Mouse (Mus musculus): ENCODE measurements around the gene Tcea3. TPM values are rescaled to one million over a fixed set of nuclear protein-coding genes. Genes with fewer than 3 reads are reported as not detected.

Tcea3 gene
- 42.6 and 65.1 TPM in 2 replicates for polyA plus RNA-seq (2012; rRNA removed)

DNA sequence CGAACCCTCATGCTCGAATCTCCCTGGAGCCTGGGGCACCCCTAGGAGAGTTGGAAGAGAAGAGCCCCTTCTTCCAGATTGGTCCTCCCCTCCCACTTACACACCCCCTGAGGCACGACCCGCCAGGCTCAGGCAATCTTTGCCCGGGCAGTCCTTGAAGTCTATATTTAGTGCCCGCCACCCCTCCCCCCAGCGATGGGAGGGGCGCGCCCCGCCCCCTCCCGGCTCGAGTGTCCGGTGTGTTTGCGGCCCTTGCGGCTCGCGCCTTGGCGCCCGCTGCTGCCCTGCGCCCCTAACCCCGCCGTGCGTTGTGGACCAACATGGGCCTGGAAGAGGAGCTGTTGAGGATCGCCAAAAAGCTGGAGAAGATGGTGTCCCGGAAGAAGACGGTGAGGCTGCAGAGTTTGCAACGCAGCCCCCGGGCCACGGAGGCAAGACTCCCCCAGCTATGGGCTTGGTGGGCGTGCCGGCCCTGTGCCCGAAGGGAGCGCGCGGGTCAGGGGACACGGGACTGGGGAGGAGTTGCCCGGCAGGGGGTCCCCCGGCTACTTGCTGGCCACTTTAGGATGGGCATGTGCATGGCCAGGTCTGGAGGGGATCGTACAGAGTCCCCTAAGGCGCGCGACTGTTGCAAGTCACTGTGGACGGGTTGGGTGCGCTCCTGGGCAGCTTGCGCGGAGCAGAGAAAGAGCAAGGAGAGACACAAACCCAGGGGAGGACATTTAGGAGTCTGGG, at the start of gene Tcea3:
Gene Tcea3, plus strand, starts transcription at position 1 of the 735 bp plus-strand sequence.
- DNase-seq (ENCODE audit: low spot score), result peak; percentile 53

DNA sequence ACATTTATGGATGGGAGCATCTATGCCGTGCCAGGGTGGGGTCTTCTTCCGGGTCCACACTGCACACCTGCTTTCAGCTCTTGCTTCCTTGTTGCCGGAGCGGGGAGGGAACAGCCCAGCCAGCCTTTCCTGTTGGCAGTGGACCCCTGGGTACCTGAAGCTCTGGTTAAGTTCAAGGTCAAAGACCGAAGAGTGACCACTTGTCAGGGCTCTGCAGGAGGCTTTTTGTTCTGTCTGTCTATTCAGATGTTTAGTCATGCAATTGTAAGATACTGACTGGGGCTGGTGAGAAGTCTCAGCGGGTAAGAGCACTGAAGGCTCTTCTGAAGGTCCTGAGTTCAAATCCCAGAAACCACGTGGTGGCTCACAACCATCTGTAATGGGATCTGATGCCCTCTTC, 48.7 kb upstream of the Tcea3 start:
- DNase-seq (ENCODE audit: low spot score), result no peak

DNA sequence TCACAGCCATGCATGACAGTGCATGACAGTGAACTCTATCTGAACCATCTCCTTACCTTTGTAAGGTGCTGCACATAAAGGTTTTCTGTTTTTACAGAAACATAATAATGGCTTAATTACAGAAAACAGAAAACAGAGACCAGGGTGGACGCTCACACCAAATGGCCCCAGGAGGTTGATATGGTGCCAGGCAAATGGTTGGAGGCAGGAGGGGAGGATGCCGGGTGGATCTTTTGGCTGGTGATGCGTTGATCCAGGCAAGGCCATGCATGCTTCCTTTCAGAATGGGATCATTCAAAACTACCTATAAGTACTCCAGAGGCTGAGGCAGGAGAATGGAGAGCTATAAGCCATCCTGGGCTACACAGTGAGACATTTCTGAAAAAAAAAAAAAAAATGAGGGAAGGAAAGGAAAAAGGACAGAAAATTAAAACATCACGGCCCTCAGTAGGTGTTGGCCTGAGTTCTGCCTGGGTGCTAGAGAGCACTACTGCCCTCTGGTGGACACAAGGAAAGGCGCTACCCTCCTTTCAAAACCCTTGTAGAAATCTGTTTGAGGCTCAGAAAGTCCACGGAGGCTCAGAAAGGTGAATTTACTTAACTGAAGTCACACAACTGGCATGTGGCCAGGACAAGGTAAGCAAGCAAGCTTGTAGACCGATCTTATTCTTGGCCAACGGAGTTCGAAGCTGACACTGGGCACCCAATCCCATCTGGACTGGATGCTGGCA, 47.8 kb upstream of the Tcea3 start:
- no peak for DNase-seq (ENCODE audit: low spot score)

DNA sequence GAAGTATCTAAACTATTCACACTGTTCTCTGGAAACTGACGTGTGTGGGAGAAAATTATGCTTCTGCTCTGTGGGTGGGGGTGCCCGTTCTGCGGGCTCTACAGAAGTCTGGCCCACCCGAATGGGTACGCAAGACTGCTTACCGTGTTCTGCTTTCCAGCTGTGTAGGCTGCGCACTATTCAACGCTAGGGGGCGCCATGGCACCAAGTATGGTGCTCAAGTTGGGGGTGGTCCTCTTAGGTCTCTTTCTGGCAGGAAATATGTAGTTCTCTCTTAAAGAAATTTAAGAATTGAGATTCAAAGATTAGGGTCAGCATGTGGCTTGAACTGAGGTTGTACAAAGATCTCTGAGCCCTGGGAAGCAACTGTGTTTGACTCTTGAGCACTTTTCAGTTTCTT, 45.0 kb upstream of the Tcea3 start:
- peak; percentile 68 for DNase-seq (ENCODE audit: low spot score)

DNA sequence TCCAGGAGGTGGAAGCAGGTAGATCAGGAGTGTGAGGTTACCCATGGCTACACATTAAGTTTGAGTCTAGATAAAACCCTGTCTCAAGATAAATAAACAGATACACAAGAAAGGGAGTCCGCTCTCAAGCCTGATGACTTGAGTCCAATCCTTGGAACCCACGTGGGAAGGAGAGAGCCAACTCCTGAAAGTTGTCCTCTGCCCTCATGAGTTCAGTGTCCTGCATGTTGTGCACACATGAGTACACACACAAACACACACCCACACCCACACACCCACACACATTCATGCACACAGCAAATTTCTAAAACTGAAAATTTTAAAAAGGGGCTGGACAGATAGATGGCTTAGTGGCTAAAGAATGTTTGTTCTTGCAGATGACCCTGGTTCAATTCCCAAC, 42.8 kb upstream of the Tcea3 start:
- DNase-seq (ENCODE audit: low spot score), result no peak

DNA sequence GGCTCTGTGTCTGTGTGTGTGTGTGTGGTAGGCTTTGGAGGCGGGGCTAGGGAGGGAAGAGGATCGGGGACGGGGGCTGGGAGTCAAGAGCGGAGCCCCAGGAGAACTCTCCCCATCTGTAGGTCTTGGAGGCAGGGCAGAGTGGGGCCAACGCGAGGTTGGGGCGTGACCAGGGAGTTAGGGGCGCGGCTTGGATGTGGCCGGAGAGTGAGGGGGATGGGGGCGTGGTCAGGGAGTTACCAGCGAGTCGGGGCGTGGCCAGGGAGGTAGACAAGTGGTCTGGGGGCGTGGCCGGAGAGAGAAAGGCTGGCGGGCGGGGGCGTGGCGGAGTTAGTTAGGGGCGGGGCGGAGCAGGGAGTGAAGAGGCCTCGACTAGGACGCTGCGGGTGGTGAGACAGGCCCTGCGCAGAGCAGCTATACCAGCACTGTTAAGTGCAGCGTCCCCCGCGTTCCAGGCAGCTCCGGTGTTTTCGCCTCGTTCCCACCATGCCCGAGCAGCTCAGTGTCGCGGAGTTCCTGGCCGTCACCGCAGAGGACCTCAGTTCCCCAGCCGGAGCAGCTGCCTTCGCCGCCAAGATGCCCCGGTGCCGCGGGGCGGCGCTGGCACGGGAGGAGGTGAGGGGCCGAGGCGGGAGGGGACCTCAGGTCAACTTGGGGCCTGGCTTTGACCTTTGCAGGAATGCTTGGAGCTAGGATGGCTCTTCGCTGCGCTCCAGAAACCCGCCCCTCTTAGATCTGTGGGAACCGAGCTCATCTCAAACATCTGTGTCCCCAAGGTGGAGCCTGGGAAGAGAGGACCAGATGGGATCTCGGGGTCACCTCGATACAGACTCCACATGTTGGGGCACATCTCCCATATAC, 41.3 kb upstream of the Tcea3 start, which contains the start of gene Asap3:
Gene Asap3, plus strand, starts transcription at position 333 of the 861 bp plus-strand sequence.
- DNase-seq (ENCODE audit: low spot score), result peak; percentile 82

DNA sequence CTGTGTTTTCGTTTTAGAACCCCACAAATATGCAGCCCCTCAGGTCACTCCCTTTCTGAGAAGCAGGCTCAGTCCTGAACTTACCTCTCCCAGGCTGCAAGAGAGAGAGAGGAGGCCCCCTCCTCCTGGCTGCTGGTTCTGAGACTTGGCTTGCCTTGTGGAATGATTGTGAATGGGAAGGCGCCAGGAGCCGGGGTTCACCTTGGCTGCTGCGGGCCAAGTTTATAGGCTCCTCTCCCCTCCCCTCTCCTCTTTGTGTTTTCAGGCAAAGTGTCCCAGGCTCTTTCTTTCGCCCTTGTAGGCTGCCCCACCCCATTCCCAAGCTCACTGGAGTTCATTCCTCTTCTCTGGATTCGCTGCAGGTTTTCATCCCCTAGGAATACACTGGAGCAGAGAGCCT, 40.6 kb upstream of the Tcea3 start:
- DNase-seq (ENCODE audit: low spot score), result no peak

DNA sequence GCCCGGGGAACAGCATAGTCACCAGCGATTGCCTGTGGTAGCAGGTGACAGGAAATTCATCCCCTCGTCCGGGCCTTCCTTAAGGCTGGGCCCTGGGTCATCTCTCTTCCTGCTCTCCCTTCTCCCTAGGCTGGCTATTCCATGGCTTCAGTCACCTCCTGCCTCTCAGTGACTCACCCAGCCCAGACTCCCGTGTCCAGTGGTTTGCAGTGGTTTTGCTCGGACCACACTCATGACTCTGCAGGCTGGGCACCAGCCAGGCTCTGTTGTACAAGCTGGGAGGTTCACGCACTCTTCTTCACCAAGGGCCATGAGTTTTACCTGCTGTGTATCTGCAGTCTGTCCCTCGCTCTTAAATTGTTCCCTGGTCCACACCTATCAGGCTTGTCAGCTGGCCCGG, 36.6 kb upstream of the Tcea3 start:
- no peak for DNase-seq (ENCODE audit: low spot score)

DNA sequence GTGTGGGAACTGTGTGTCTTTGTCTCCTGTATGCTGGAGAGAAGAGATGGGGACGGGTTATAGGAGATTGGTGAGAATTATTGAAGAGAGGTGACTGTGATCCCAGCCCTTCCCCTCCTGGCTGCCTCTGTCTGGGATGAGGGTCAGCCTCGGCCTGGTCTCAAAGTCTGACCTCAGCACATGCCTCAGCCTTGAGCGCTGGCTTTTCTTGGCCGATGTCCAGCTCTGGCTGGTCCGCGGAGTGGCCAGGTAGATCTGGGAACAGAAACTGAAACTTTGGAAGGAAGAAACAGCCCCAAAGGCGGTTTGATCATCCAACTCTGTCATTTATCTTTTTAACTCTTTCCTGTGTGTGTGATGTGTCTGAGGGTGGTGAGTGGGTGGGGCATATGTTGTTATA, 33.9 kb upstream of the Tcea3 start:
- DNase-seq (ENCODE audit: low spot score), result no peak

DNA sequence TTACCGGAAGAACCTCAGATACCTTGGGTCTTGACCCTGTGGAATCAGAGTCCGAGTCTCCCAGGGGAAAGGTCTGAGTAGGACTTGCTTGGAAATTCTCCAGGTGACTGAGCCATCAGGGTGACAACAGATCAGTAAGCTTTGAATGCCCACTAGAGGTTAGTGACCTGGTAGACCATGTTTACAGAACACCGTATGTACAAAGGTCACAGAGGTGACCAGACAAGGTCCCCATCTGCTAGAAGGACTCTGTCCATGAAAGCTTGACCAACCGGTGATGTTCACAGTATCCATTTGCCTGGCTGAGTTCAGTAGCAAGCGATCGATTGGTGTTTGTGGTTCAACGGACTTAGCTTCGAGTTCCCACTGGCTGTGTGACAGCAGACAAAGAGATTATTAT, 32.7 kb upstream of the Tcea3 start:
- no peak for DNase-seq (ENCODE audit: low spot score)

DNA sequence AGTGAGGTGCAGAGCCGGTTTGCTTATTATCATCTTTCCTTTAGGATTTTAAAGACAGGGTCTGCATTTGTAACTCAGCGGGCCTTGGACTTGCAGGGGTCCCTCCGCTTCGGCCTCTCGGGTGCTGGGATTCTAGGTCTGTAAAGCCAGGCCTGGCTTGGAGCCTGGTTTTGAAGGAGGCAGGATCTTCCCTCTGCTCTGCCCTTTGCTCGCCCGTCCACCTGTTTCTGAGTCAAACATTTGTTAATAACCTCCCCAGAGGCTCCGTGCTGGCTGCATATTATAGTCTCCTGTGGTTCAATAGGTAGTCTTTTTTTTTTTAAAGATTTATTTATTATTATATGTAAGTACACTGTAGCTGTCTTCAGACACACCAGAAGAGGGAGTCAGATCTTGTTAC, 32.0 kb upstream of the Tcea3 start:
- no peak for DNase-seq (ENCODE audit: low spot score)

DNA sequence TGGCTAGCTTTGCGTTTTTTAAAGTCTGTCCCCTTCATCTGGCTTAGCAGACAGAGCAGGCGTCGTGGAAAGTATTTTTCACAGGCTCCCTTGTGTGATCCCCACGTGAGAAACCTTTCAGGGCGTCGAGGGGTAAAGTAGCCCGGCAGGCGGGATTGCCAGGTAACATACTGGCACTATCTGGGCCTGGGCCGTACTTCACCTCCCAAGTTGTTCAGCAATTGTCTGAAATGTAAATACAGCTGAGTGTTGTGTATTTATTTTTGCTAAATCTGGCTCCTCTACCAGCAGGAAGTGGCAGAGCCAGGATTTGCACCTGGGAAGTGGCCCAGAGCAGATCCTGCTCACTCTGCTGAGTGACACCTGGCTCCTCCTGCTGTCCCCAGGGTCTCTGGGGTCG, 30.5 kb upstream of the Tcea3 start:
- DNase-seq (ENCODE audit: low spot score), result no peak

DNA sequence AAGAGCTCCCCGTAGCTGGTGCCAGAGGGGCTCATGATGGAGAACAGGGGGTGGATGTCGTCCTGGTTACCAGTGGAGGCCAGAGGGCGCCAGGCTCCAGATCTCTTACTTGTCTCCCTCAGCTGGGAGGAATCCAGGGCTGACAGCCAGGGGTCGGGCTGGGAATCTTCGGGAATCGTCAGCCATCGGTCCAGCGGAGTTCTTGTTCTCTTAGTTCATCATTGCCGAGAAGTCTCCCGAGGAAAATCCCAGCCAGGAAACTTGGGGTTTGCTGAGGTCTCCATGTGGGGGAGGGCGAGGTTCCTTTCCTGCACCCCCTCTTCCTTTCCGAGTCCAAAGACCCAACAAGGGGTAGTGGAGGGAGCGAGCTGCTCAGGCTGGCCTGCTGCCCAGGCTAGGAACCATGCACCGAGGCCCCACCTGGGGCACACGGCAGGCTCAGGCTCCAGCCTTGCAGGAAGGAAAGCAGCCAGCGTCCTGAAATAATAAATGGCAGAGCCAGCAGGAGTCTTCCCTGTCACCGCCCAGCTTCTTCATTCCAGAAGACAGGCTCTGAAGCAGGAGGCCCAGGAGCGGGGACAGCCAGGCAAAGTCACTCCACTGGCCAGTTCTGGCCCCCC, 28.8 kb upstream of the Tcea3 start:
- no peak for DNase-seq (ENCODE audit: low spot score)

DNA sequence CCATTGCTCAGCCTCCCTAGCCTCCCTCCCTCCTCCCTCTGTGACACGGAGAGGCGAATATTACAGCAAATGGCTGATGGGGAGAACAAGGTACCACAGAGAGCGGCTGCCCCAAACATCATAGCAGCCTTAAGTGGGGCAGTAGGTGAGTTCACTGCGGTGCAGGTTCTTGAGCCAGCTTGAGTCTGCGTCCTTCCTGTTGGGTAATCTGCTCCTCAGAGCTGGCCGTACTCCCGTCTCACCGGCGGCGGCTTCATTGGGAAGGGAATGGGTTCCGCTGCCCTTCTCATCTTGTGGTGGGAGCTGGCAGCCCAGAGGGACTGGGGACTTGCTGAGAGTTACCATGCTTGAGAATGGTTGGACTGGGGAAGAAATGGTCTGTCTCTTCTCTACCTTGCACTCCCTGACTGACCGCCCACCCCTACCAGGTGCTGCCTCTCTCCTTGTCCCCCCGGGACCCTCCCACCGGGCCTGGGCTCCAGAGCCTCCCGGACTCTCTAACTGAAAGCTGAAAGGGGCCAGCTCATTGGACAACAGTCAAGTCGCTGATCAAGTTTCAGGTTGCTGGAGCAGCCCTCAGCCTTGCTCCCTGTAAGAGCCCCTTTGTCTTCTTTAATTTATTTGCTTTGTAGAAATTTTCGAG, 27.3 kb upstream of the Tcea3 start:
- no peak for DNase-seq (ENCODE audit: low spot score)

DNA sequence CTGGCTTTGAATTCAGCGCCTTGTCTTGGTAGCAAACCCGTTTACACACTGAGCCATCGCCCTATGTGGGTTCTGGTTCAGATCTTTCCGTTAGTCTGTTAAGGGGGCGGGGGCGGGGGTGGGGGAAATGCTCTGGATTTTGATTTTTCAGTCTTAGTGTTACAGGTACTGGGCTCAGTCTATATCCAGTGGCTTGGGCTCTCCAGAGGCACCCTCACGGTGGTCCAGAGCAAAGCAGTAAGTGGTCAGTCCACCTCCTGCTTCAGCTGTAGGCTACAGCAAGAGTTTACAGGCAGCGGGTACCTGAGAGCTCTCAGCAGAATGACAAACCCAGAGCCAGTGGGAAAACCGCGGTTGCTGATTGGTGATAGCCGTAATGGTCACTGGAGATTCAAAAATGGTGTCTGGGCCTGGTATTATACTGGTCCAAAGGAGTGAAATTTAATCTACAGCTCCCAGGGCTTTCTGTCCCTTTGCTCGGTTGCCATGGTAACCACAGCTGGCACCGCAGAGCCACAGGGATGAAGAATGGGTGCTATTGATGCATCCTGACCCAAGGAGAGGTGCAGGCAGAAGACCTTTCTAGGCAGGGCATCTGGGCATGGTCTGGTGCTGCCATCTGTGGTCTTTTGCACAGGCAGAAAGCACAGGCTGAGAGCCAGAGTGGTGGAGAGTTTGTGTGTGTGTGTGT, 23.8 kb upstream of the Tcea3 start:
- DNase-seq (ENCODE audit: low spot score), result no peak

DNA sequence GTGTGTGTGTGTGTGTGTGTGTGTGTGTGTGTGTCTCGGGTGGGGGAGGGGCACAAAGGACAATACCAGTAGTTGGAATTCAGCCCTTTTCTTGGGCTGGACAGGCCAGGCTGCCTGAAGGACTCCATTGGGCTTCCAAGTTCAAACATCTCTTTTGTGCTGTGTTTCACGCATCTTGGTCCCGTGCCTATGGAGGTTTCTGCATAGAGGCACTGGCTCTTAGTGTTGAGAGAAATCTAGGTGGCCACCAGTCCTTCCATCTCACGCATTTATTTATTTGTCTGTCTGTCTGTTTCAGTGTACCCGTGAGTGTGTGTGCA, 23.3 kb upstream of the Tcea3 start:
- no peak for DNase-seq (ENCODE audit: low spot score)

DNA sequence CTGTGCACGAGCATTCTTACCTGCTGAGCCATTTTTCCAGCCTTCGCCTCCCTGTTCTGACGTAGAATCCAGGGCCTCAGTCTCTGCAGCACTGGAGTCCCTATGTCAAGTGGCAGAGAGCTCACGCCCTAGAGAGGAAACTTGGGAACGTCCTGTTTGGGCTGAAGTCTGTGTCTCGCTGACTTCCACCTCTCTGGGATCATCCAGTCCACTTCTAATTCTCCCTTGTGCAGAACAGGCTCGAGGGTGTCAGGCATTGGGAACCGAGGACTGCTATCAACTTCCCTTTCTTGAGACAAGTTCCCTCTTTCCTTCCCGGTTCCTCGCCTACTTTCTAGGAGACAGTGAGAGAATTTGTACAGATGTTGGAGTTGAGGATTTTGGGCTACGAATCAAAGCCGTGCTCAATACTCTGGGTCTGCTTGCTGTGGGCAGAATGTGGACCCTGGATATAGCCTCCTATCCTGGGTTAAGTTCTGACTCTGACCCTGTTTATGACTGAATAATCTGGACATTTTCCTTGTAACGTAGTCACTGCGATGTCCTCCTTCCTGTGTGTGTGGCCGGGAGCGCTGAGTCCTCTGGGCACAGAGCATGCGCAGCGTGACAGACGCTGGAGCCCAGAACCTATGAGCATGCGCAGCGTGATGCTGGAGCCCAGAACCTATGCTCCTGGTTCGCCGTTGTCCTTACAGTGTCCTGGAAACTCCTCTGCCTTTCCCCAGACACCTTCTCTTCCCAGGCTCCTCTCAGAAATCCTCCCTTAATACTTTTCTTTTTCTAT, 22.7 kb upstream of the Tcea3 start:
- no peak for DNase-seq (ENCODE audit: low spot score)

DNA sequence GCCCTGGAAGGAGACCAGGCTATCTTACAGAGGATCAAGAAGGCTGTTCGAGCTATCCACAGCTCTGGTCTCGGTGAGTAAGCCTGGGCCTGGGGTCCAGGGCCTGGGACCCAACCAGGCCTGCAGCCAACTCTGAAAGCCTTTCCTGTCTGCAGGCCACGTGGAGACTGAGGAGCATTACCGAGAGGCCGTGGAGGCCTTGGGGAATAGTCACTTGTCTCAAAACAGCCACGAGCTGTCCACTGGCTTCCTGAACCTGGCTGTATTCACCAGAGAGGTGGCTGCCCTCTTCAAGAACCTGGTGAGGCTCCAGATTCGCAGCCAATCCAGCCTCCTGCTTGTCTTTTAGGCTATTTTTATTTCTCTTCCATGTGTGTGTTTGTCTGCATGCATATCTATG, 20.1 kb upstream of the Tcea3 start:
- no peak for DNase-seq (ENCODE audit: low spot score)

DNA sequence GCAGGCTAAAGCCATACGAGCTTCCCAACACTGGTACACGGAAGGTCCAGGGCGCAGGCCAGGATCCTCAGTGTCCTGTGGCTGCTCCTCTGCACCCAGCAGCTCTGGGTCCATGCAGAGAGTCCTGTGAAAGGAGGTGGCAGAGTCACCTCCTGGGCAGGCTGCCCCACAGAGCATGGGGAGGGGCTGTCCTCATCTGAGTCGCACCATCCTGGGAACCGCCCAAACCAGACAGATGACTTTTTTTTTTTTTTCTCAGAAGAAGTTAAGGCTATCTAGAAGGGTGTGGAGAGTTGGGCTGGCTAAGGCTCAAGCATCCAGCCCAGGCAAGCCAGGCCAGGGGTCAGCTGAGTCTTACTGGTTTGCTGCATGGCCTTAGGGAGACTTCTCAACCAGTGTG, 18.9 kb upstream of the Tcea3 start:
- no peak for DNase-seq (ENCODE audit: low spot score)

DNA sequence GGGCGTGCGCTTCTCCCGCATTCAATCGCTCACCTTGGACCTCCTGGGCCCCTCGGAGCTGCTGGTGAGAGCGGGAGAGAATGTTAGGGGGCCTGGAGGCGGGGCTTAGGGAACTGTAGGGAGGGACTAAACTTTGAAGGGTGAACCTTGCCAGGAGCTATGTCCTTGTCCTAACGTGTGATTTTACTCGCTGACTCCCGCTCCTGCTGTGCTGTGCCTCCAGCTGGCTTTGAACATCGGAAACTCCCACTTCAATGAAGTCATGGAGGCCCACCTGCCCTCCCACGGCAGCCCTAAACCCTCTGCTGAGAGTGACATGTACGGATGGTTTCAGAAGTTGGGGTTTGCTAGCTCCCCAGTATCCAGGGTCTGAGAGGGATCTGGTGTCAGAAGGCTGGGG, 8.9 kb upstream of the Tcea3 start:
- no peak for DNase-seq (ENCODE audit: low spot score)

All from urinary bladder, adult 2 months (tissue).